Mouse (Mus musculus): ENCODE data around the gene Adra1d.
A peak's percentile ranks its signal among the peaks of the same experiment; 100 is the strongest.

The Adra1d gene

DNA sequence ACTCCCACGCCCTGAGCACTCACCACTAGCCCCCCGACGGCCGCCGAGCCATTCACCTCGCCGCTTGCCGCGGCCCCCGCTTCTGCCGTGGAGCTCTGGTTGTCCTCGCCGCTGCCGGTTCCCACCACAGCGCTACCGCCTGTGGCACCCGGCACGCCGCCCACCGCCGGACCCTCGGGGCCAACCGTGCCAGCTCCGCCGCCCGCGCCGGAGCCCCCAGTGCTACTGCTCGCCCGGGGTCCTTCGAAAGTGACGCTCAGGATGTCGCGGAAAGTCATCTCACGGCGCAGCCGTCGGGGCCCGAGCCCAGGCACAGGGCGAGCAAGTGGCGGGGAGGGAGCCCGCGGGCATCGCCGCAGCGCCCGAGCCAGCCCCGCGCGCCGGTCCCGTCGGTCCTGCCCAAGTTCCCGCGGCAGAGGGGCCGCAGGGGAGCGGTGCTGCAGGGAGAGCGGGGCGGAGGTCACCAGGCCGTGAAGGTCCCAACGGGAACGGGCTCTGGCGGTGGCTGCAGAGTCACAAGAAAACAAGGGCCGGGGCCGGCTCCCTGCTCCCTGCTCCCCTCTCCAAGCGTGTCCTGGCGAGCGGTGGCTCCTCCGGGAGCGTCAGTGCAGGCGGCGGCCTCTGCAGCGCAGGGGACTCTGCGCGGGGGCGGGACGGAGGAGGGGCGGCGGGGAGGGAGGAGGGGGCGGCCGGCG, at the start of gene Adra1d:
Gene Adra1d (minus strand): TSS at position 393 of the 695 bp plus-strand sequence.
- DNase-seq = no peak

DNA sequence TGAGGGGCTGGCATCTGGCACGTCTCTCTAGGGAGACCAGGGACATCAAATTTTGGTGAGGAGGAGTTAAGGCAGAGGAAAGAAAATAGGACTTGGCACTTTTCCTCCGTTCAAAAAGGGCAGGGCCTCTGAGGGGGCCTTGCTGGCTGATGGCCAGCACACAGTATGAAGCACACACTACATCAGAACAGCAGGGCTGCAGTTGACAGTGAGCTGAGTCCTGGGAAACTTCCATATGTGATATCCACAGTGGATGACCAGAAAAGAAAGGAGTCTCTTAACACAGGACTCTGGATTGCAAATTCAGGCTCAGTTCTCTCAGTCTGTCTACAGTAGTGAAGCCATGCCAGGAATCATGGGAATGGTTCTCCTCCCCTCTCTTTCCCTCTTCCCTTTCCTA, 39.8 kb upstream of the Adra1d start:
- DNase-seq = no peak

DNA sequence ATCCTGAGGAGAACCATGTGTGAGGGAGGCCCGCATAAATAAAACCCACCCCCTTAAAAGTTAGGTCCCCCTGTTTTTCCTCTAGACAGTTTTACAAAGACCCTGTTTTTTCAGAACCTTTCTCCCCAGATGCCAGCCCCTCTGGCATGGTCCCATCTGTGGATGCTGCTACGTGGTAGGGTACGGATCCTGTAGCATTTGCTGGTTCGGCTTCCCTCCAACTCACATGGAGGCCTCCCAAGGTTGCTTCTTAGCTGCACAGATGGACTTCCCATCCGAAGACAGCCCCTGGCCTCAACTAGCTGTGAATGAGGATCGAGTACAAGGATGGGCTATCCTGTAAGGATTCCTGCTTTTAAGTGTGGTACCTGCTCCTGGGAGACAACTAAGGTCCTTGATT, 32.8 kb upstream of the Adra1d start:
- no peak for DNase-seq

DNA sequence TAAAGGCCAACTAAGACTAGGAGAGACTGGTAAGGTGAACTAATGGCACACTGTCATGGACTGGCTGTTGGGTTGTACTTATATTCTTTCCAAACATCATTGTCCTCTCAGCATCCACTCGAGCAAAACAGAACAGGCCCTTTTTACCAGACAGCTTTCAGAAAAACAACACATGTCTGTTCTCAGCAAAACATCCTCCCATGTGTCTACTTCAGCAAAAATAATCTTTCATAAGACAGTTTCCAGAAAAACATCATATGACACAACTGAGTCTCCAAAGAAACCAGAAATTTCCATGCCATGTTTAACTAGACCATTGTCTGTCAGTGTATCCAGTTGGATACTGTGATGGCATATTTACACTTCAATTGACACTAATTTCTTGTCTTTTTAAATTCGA, 25.4 kb upstream of the Adra1d start:
- no peak for DNase-seq

DNA sequence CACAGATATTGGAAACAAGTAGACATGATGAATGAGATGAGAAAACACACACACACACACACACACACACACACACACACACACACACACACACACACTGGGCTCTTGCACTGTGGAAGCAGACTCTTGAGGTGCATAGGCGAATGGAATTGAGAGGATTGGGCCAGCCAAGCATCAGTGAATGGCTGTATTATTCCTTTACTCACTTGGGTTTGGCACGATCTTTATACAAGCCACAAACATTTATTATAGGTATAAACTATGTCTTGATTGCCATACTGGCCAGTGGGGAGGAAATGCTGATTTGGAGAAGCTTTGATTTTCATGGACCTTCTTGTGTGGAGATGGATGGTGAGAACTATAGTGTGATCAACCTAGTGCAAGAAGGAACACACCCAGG, 19.4 kb upstream of the Adra1d start:
- no peak for DNase-seq

DNA sequence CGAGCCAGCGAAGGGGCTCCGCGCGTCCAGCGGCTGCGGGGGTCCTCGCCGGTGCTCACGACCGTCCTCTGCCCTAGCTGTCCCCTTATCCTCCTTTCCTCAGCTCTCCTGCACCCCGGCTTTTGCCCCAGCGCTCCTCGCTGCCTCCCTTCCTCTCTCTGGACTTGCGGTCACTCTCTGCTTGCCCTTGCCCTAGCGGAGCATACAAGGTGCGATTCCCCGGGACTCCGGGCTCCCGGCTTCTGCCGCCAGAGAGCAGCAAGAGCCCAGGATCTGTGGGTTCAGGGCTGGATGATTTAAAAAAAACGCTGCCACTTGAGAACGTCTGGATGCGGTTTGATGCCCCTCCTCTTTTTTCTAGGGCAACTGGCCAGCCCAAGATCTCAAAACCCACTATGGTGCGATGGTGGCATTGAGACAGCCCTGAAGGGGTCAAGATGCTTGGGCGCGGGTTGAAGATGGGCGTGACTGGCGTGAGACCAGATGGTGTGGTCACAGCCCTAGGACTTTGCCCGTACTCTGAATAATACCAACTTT, 571 bp upstream of the Adra1d start:
- DNase-seq = peak; percentile 24

DNA sequence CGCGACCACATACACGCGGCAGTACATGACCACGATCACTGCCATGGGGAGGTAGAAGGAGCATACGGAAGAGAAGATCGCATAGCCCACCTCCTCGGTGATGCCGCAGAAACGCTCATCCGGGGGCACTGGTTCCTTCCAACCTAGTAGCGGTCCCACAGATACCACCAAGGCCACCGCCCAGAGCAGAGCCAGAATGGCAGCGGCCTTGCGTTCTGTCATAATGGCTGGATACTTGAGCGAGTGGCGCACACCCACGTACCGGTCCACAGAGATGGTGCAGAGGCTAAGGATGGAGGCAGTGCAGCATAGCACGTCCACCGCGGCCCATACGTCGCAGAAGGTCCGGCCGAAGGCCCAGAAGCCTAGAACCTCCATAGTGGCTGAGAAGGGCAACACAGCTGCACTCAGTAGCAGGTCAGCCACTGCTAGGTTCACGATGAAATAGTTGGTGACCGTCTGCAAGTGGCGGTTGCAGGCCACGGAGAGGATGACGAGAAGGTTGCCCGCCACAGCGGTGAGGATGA, 676 bp downstream of the Adra1d start:
- DNase-seq = no peak

DNA sequence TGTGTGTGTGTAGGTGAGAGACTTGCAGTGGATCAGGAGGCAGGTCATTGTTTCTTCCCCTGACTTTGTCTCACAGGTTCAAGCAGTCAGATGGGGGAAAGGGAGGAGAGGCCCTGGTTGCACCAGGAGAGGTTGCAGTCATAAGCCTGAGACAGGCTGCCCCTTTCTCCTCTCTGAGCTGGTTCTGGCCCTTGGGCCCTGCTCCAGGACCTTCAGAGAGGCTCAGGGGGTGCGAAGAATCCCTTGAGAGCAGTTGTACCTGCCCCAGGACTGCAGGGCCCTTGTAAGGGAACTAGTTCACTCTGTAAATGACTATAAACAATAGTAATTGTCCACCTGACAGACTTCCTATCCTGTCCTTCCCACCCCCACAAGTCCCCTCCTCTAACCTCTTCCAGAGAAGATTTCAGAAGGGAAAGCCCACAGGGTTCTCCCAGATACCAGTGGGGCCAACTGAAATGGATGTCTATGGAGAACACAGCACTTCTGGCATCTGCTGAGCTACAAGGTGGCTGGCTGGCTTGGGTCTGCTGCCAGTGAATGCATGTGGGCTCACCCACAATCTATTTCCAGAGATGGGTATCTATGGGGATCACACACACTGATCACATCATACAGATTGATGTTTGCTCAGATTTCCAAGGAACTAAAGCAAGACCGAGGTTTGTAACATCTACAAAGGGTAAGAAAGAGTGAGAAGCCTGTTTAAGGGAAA, 1.7 kb downstream of the Adra1d start:
- no peak for DNase-seq

DNA sequence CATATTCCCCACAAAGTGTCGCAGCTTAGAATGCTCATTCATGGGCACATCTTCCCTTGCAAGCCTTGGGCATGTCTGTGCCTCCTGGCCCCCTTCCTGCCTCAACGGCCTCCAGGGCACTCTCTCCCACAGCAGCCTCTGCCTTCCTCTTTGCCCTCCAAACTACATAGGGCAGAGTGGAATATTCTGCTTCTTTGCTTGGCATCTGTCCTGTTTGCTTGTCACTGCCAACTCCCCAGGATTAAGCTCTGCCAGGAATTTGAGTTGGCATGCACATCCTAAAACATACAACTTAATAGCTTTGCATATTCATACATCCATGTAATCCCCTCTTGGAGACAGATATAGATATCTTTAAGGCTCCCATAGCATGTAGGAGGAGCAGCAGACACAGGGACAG, 4.2 kb downstream of the Adra1d start:
- no peak for DNase-seq

DNA sequence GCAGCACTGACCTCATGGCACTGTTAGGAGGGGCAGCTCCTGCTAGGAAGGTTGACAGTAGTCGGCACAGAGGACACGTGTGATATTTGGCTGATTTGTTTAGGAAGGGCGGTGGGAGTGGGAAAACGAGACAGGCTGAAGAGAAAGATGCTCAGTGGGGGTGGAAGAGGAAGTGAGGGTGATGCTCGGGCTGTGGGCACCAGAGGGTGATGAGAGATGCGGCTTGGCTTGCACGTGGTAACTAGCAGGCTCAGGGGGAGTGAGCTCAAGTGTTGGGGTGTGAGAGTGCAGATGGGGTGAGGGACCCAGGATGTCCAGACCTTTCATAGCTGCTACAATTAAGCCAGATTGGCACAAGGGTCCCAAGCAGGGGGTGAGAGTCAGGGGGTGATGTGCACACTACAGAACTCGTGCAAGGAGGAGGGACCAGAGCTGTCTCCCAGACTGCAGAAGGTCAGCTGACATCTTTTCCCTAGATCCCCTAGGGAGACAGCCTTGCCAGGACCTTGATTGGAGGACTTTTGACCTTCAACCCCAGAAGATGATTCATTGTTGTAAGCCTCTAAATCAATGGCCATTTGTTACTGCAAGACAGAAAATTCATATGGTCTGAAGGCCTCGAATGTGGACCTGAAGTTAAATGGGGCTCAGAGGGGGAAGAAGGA, 9.2 kb downstream of the Adra1d start:
- DNase-seq = no peak

DNA sequence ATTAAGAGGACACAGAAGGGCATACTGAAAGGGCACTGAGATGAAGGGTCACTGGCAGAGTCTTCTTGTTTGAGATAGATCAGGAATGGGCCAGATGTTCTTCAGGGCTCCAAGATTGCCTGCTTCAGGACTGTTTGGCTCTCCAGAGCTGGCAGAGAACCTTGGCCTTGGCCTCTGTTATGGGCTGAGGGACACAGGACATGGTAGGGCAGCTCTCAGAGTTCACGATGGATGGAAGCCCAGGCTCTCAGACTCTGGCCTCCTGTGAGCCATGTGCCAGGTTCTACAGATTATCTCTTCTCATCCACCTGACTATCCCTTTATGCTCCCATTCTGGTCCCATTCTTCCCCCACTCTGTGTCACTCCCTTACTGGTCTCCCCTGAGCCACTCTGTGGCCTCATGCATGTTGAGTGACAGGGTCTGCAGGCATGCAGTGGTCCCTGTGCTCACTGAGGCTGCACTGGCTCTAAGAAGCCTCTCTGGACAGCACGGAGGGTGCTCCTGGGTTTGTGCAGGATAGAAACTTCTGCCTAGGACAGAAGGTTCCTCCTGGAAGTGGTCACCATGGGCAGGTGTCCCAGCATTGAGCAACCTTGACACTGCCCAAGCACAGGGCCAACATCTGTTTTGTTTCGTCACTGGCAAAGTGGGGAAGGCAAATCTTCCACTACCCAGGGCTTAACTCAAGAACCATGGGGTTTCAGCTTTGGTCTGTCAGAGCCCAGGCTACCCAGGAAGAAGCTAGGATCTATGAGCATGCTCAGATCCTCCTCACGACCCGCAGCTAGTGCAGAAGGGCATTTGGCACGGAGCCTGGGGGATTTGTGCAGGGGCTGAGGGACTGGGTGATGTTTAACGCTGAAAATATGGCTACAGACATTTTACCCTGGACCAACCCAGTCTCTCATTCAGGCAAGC, 10.1 kb downstream of the Adra1d start:
- DNase-seq = no peak

DNA sequence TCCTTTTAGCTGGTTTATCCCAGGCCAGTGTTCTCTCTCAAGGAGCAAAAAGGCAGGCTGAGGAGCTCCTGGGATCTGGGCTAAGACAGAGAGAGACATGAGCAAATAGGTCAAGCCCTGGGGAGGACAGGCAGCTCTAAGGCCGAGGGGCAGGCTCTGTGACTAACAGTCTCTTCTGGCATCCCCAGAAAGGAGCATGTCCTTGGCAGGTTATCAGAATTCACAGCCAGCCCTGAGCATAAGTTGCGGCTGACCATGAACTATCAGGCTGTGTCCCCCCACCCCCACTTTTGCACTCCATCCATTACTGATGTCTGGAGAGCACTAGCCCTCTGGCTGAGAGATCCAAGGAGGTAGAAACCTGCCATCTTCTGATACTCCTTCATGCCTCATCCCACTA, 11.2 kb downstream of the Adra1d start:
- no peak for DNase-seq

DNA sequence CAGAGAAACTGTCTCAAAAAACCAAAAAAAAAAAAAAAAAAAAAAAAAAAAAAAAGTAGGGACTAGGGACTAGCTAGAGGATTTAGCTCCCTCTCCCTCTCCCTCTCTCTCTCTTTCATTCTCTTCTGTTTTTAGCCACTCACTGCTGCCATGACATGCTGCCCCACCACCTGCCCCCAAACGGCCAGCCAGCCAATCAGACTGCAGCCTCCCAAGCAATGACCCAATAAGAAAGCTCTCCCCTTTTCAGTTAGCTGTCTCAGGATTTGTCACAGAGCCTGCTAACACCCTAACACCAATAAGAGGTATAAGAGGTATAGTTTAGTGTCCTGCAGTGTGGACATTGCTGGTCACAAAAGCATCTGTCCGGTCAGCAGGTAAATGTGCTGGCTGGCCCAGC, 11.6 kb downstream of the Adra1d start:
- DNase-seq = no peak

DNA sequence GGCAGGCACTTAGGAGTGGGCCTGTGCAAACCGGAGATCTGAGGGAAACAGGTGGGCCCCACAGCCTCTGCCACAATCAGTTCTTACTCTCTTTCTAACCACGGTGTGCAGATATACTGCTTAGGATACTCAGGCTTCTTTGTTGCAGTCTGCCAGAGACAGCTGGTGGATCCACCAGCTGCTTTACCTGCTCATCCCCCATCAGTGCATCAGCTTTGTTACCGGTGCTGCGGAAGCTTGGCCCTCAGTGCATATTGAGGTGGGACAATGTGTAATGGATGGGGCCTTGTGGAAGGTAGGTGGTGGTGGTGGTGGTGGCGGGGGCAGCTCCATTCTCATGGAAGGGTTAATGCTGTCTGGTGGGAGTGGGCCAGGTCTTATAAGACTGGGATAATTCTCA, 13.0 kb downstream of the Adra1d start:
- DNase-seq = no peak

DNA sequence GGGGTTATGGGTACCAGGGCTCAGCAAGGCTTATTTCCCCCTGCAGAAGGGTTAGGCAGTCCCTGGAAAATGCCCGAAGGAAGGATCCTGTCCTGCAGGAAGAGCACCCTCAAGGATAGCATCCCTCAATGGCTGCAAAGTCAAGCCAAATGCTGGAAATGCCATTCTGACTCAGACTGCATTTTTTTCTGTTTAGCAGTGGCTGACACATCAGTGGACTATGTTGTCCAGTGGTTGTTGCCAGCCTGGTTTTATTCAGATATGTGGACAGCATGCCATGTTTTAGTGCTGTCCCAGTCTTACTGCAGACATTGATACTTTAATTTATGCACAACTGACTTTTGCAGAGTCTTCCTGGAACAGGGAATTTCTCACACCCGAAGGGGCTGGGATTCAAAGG, 13.8 kb downstream of the Adra1d start:
- no peak for DNase-seq

DNA sequence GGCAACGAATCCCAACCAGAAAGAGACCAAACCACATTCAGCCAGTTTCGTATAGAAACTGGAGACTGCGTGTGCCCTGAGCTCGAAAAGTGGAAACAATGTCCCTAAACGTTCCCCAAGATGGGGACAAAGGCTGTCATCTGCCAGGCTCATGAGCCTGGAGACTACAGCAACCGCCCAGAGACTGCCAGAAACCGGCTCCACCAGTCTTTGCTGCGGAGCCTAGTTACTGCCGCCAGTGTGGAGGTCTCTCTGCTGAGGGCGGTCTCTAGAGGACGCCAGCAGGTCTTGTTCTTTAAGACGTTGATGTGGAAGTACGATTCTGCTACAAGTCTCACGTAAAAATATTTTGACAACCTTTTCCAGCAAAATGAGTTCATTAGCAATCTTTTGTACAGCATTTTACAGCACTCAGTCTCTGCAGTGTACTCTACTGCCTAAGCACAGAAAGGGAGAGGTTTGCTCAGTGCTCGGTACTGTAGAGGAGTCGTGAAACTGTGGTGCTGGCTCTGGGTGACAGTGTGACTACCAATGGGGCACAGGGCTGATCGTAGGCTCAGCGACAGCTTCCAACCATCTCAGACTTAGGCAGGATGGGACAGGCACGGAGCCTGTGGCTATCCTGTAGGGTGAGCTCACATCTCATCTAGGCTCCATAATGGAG, 15.2 kb downstream of the Adra1d start:
- no peak for DNase-seq

DNA sequence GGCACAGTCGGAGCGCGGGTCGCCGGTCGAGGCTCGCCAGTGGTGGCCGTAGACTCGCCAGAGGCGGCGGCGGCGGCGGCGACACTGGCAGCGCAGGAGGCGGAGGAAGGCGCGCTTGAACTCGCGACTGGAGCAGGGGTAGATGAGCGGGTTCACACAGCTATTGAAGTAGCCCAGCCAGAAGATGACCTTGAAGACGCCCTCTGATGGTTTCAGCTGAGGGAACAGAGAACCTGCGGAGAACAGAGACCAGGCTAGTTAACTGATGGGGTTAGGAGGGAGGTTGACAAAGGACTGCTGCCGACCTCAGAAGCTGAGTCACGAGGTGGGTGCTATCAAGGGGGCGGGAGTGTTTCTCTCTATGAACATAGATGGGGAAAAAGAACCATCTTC, 15.8 kb downstream of the Adra1d start:
- DNase-seq = no peak

DNA sequence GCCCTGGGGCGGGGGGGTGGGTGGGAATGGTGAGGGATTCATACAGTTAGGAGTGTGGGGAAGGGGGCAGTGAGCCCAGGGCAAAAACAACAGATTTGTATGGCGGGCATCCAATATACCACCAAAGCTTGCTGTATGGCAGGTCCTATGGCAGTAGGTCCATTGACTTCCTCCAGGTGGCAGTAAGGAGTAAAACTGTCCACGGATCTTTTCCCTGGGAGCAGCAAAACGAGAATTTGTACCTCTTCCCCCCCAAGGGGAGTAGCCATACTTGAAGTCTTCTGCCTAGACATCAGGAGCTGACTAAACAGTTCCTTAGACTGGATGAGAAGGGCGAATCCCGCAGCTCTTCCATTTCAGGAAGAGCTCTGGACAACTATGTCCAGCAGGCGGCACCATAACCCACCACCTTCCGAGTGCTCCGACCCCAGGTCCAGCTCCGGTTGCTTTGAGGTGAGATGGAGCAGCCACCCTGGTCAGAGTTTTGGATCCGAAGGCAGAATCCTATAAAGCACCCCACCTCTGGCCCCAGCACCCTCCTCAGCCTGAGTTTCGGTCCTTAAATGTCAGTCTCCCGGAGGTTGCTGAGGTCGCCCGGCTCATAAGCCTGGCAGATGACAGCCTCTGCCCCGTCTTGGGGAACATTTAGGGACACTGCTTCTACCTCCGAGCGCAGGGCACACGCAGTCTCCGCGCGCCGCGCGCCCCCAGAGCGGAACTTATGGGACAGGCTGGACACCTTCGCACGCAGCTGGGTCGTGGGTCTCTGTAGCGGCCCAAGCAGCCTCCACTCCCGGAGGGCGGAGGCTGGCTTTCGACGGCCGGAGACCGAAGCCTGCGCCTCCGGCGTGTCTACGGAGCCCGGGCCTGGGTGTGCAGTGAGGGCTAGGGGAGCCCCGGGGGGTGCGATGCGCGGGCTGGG, 16.4 kb downstream of the Adra1d start:
- DNase-seq = peak; percentile 34

DNA sequence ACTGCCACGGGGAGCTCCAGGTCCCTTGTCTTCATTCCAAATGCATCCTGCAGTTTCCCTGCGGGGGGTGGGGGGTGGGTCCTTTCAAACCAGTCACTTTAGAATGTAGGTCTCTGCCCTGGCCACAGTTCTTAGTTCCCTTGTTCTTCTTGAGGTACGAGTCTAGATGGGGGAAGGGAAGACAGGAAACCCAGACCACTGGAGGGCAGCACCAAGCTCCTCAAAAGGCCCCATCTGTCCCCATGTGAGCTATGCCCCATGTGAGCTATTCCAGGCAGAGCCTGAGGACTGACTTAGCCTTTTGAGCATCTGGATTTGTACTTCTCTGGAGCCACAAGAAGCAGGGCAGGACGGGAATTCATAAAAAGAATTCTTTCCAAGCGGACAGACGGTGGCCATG, 19.6 kb downstream of the Adra1d start:
- DNase-seq = no peak

DNA sequence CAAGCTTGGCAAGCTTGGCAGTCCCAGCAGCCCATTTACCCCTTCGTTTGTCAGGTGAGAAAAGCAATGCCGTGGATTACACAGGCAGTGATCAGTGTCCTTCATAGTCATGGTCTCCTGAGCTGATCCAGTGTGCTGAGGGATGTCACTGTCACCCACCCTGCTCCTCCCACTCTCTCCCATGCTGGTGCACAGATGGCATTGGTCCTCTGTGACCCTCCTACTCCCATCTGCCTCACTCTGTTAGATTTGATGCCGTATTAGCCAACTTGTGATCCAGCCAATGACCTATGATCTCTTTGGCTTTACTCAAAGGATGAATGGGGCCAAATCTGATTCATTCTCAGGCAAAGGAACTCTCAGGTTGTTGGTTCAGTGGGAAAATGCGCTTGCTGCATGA, 20.4 kb downstream of the Adra1d start:
- DNase-seq = peak; percentile 46

DNA sequence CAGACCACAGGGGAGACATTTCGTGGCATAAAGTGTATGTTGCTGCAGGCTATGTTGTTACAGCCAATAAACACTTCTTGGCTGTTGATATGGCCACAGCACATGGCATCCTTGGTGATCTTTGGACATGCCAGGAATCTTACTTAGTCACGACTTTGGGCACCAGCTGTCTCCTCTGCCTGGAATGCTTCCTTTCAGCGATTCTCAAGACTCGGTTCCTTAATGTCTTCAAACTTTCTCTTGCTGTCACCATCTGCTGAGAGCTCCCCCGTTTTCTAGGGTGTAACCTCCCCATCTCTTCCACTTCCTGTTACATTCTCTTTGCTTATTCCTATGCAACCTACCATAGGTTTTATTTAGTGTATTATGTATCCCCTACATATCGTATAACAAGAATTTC, 22.3 kb downstream of the Adra1d start:
- DNase-seq = no peak

Measured in cerebellum, adult 11 months (tissue).